Mouse (Mus musculus): ENCODE measurements around the gene Thumpd3. TPM values are rescaled to one million over a fixed set of nuclear protein-coding genes. Genes with fewer than 3 reads are reported as not detected.
A peak's percentile ranks its signal among the peaks of the same experiment; 100 is the strongest.

Gene Thumpd3
- total RNA-seq (2021): 10 to 100 TPM; 11.5 to 16.0 TPM
- long read RNA-seq, experiment 1, transcript Thumpd3-201 (10 exons, 2,163 nt): major isoform, 15 of 32 reads
- long read RNA-seq, experiment 1, partial matches to known transcripts: 4 of 32 reads
- long read RNA-seq, experiment 1, other reads (novel, unspliced or antisense): 12 of 32 reads
- long read RNA-seq, experiment 2, transcript Thumpd3-201 (10 exons, 2,163 nt): major isoform, 25 of 37 reads
- long read RNA-seq, experiment 2, partial matches to known transcripts: 1 of 37 reads
- long read RNA-seq, experiment 2, other reads (novel, unspliced or antisense): 8 of 37 reads

- peak; percentile 91 to 95 for DNase-seq
- intact Hi-C loops (cut with DNase I): loop anchor here (10.0 kb wide), 1 partner anchor 258 kb away; the partner anchor contains the start of gene Brpf1
These were observed at the start of gene Thumpd3 for GRCm38 (mm10) chr6:113046041-113046975. TSS of gene Thumpd3 (plus strand) at chr6:113046225.

- DNase-seq: no peak
- intact Hi-C loops (cut with DNase I): no loop called here
These were observed 46.8 kb upstream of the Thumpd3 start for GRCm38 (mm10) chr6:112999199-112999598.

- DNase-seq: peak; percentile 68 to 84
- intact Hi-C loops (cut with DNase I): loop anchor here (1.0 to 10.0 kb wide), 3 partner anchors 283 to 506 kb away; no protein-coding TSS in a partner anchor
These were observed 45.2 kb upstream of the Thumpd3 start for GRCm38 (mm10) chr6:113000666-113001287.

- intact Hi-C loops (cut with DNase I): loop anchor here (1.0 to 10.0 kb wide), 3 partner anchors 284 to 507 kb away; no protein-coding TSS in a partner anchor
- no peak for DNase-seq
These were observed 44.3 kb upstream of the Thumpd3 start for GRCm38 (mm10) chr6:113001719-113002118.

- DNase-seq: no peak
- intact Hi-C loops (cut with DNase I): loop anchor here (5.0 to 10.0 kb wide), 2 partner anchors 286 to 509 kb away; no protein-coding TSS in a partner anchor
These were observed 42.5 kb upstream of the Thumpd3 start for GRCm38 (mm10) chr6:113003313-113004111.

GRCm38 (mm10) chr6:113006833-113007232 lies 39.2 kb upstream of the Thumpd3 start:
- no peak for DNase-seq
- intact Hi-C loops (cut with DNase I): loop anchor here (10.0 kb wide), 1 partner anchor 512 kb away; no protein-coding TSS in a partner anchor

- no peak for DNase-seq
- intact Hi-C loops (cut with DNase I): no loop called here
These were observed 34.1 kb upstream of the Thumpd3 start for GRCm38 (mm10) chr6:113011886-113012285.

GRCm38 (mm10) chr6:113012495-113012941 lies 33.5 kb upstream of the Thumpd3 start:
- intact Hi-C loops (cut with DNase I): no loop called here
- DNase-seq: peak; percentile 52 to 76

GRCm38 (mm10) chr6:113013550-113013949 lies 32.5 kb upstream of the Thumpd3 start:
- intact Hi-C loops (cut with DNase I): no loop called here
- DNase-seq: no peak

- intact Hi-C loops (cut with DNase I): no loop called here
- DNase-seq: no peak
These were observed 28.5 kb upstream of the Thumpd3 start for GRCm38 (mm10) chr6:113017500-113018047.

GRCm38 (mm10) chr6:113018139-113018538 lies 27.9 kb upstream of the Thumpd3 start:
- intact Hi-C loops (cut with DNase I): no loop called here
- DNase-seq: no peak

GRCm38 (mm10) chr6:113024866-113025265 lies 21.2 kb upstream of the Thumpd3 start:
- intact Hi-C loops (cut with DNase I): no loop called here

GRCm38 (mm10) chr6:113025774-113026173 lies 20.3 kb upstream of the Thumpd3 start:
- intact Hi-C loops (cut with DNase I): no loop called here
- DNase-seq: no peak

More at GRCm38 (mm10) chr6:113024866-113025265, 21.2 kb upstream of the Thumpd3 start:
- DNase-seq: no peak

- intact Hi-C loops (cut with DNase I): no loop called here
- DNase-seq: no peak
These were observed 18.6 kb upstream of the Thumpd3 start for GRCm38 (mm10) chr6:113027446-113027845.

GRCm38 (mm10) chr6:113029006-113029405 lies 17.0 kb upstream of the Thumpd3 start:
- intact Hi-C loops (cut with DNase I): no loop called here
- no peak for DNase-seq

- intact Hi-C loops (cut with DNase I): loop anchor here (10.0 kb wide), 1 partner anchor 204 kb away; the partner anchor contains the start of gene Mtmr14
- DNase-seq: no peak
These were observed 15.5 kb upstream of the Thumpd3 start for GRCm38 (mm10) chr6:113030553-113030952.

GRCm38 (mm10) chr6:113030970-113031660 lies 14.9 kb upstream of the Thumpd3 start:
- intact Hi-C loops (cut with DNase I): loop anchor here (10.0 kb wide), 1 partner anchor 204 kb away; the partner anchor contains the start of gene Mtmr14

GRCm38 (mm10) chr6:113032121-113032520 lies 13.9 kb upstream of the Thumpd3 start:
- intact Hi-C loops (cut with DNase I): loop anchor here (10.0 kb wide), 1 partner anchor 203 kb away; the partner anchor contains the start of gene Mtmr14

More at GRCm38 (mm10) chr6:113030970-113031660, 14.9 kb upstream of the Thumpd3 start:
- DNase-seq: no peak

More at GRCm38 (mm10) chr6:113032121-113032520, 13.9 kb upstream of the Thumpd3 start:
- no peak for DNase-seq

All from gastrocnemius, postnatal 36 days (tissue).